Comparison of ENCODE assay signal across 10 mouse cellular contexts in genomic region chr11:43566696-43567095, GRCm38 (mm10). TPM values are rescaled to one million over a fixed set of nuclear protein-coding genes. Genes with fewer than 3 reads are reported as not detected.
DNase-seq lines count a peak whose midpoint lies in the region; ATAC-seq and TF ChIP-seq lines count a peak whose summit lies in the region.
"Had no signal": no experiment of that assay in that cellular context is flagged by ENCODE, and none has a peak within 500 bp of the region (broad histone marks: within the 10 kb centered on the region; RNA-seq: fewer than 3 reads in every experiment).

No protein-coding gene starts in this region.

- H3K27me3 ChIP-seq in forebrain, postnatal 0 days (ENCODE audit: insufficient read depth, low read length), result no peaks in the 10 kb centered on the region
- H3K27me3 ChIP-seq in forebrain, embryonic 15.5 days, result no peaks in the 10 kb centered on the region
- H3K27me3 ChIP-seq in embryonic facial prominence, embryonic 15.5 days, result no peaks in the 10 kb centered on the region
- no peaks in the 10 kb centered on the region for H3K27me3 ChIP-seq in midbrain, embryonic 10.5 days (ENCODE audit: low read depth, poor library complexity, severe bottlenecking)

- H3K36me3 ChIP-seq in forebrain, postnatal 0 days (ENCODE audit: insufficient read depth), result no peaks in the 10 kb centered on the region
- H3K36me3 ChIP-seq in forebrain, embryonic 15.5 days, result no peaks in the 10 kb centered on the region
- H3K36me3 ChIP-seq in embryonic facial prominence, embryonic 15.5 days, result no peaks in the 10 kb centered on the region
- H3K36me3 ChIP-seq in midbrain, embryonic 10.5 days, result peaks cover 56% of the 10 kb centered on the region

- peak; percentile 27; the same call in 1 of the 2 replicates for ATAC-seq in forebrain, postnatal 0 days
- no peak for ATAC-seq in forebrain, embryonic 15.5 days (replicated peaks)
- ATAC-seq in embryonic facial prominence, embryonic 15.5 days (ENCODE audit: insufficient number of reproducible peaks, low FRiP score, low TSS enrichment, low read depth), result no peak

- WGBS in forebrain, postnatal 0 days, result 47% methylated on average over 5 of the region's 5 CpGs
- 58% methylated on average over 5 of the region's 5 CpGs for WGBS in forebrain, embryonic 15.5 days
- WGBS in embryonic facial prominence, embryonic 15.5 days, result 52% methylated on average over 5 of the region's 5 CpGs
- 72% methylated on average over 5 of the region's 5 CpGs for WGBS in midbrain, embryonic 10.5 days

- no peak overlapping the region for H3K4me3 ChIP-seq in forebrain, postnatal 0 days (ENCODE audit: low read depth, low read length)
- H3K4me3 ChIP-seq in forebrain, embryonic 15.5 days, result no peak overlapping the region
- no peak overlapping the region for H3K4me3 ChIP-seq in embryonic facial prominence, embryonic 15.5 days (replicated peaks)
- H3K4me3 ChIP-seq in midbrain, embryonic 10.5 days, result no peak overlapping the region

- TF ChIP-seq CTCF in forebrain, postnatal 0 days (IDR thresholded peaks at IDR 0.05; ENCODE audit: low read depth), result no peak

- H3K9ac ChIP-seq in forebrain, postnatal 0 days, result no peak overlapping the region
- H3K9ac ChIP-seq in forebrain, embryonic 15.5 days (replicated peaks), result no peak overlapping the region
- H3K9ac ChIP-seq in embryonic facial prominence, embryonic 15.5 days, result no peak overlapping the region

- H3K27ac ChIP-seq in forebrain, postnatal 0 days (ENCODE audit: low read depth, low read length), result 0 out of 2 replicates have a peak overlapping the region, but pooled peaks have one; percentile 15
- H3K27ac ChIP-seq in forebrain, embryonic 15.5 days (replicated peaks), result no peak overlapping the region
- peak overlapping the region; percentile 23; the same call in 1 of the 2 replicates for H3K27ac ChIP-seq in embryonic facial prominence, embryonic 15.5 days (replicated peaks)
- peak overlapping the region; percentile 80 for H3K27ac ChIP-seq in midbrain, embryonic 10.5 days (replicated peaks)

- H3K4me2 ChIP-seq in forebrain, postnatal 0 days (ENCODE audit: low read depth), result no peak overlapping the region
- no peak overlapping the region for H3K4me2 ChIP-seq in forebrain, embryonic 15.5 days (replicated peaks)
- no peak overlapping the region for H3K4me2 ChIP-seq in embryonic facial prominence, embryonic 15.5 days (replicated peaks)

- no peaks in the 10 kb centered on the region for H3K9me3 ChIP-seq in forebrain, postnatal 0 days (ENCODE audit: low read length)
- H3K9me3 ChIP-seq in forebrain, embryonic 15.5 days, result no peaks in the 10 kb centered on the region
- no peaks in the 10 kb centered on the region for H3K9me3 ChIP-seq in embryonic facial prominence, embryonic 15.5 days (replicated peaks)
- no peaks in the 10 kb centered on the region for H3K9me3 ChIP-seq in midbrain, embryonic 10.5 days (replicated peaks)

- peaks cover 11% of the 10 kb centered on the region; the same call in 1 of the 2 replicates for H3K4me1 ChIP-seq in forebrain, postnatal 0 days (ENCODE audit: insufficient read depth)
- H3K4me1 ChIP-seq in forebrain, embryonic 15.5 days, result peaks cover 28% of the 10 kb centered on the region
- peaks cover 33% of the 10 kb centered on the region for H3K4me1 ChIP-seq in embryonic facial prominence, embryonic 15.5 days
- peaks cover 85% of the 10 kb centered on the region for H3K4me1 ChIP-seq in midbrain, embryonic 10.5 days

- DNase-seq in forebrain, postnatal 0 days, result peak; percentile 21
- DNase-seq in layer of hippocampus, adult 11-12 months (ENCODE audit: low spot score), result peak; percentile 19
- DNase-seq in layer of hippocampus, adult 9-11 months, result no peak
- no peak for DNase-seq in midbrain, embryonic 10.5 days (ENCODE audit: low spot score)
- DNase-seq in testis, postnatal 10 days (ENCODE audit: low spot score), result no peak
- DNase-seq in ovary, postnatal 14 days (ENCODE audit: low spot score), result no peak
- DNase-seq: lung, adult 2 months had no signal

RNA-seq across cellular contexts. Expression of gene 4933415A04Rik, which starts 20.1 kb away (rescaled TPM):
- 0.76 and 1.5 TPM in 2 replicates for total RNA-seq in forebrain, postnatal 0 days (2014; rRNA removed)
- polyA plus RNA-seq in forebrain, postnatal 0 days (2015; fragmentation: Nextera tagmentation; extraction: Ambion mirVana), result 1.2 and 1.8 TPM in 2 replicates
- polyA plus RNA-seq in forebrain, embryonic 15.5 days (2015; fragmentation: Nextera tagmentation; extraction: Ambion mirVana), result 2.9 and 3.6 TPM in 2 replicates
- 2.8 and 3.4 TPM in 2 replicates for polyA plus RNA-seq in embryonic facial prominence, embryonic 15.5 days (2015; fragmentation: Nextera tagmentation; extraction: Ambion mirVana)
- 12.1 and 14.2 TPM in 2 replicates for polyA plus RNA-seq in midbrain, embryonic 10.5 days (2016; fragmentation: Nextera tagmentation; extraction: Ambion mirVana)

RNA-seq across cellular contexts. Expression of gene Fabp6, which starts 34.6 kb away (rescaled TPM):
- not detected in 2 replicates for total RNA-seq in forebrain, postnatal 0 days (2014; rRNA removed)
- polyA plus RNA-seq in forebrain, postnatal 0 days (2015; fragmentation: Nextera tagmentation; extraction: Ambion mirVana), result not detected in 2 replicates
- not detected in 2 replicates for polyA plus RNA-seq in forebrain, embryonic 15.5 days (2015; fragmentation: Nextera tagmentation; extraction: Ambion mirVana)
- polyA plus RNA-seq in embryonic facial prominence, embryonic 15.5 days (2015; fragmentation: Nextera tagmentation; extraction: Ambion mirVana), result 1.1 and 1.2 TPM in 2 replicates
- polyA plus RNA-seq in midbrain, embryonic 10.5 days (2016; fragmentation: Nextera tagmentation; extraction: Ambion mirVana), result not detected in 2 replicates
- total RNA-seq: left cerebral cortex, adult 18-20 months had no signal

RNA-seq across cellular contexts. Expression of gene Ccnjl, which starts 38.1 kb away (rescaled TPM):
- total RNA-seq in forebrain, postnatal 0 days (2014; rRNA removed), result 1.3 and 1.8 TPM in 2 replicates
- 2.3 and 4.5 TPM in 2 replicates for polyA plus RNA-seq in forebrain, postnatal 0 days (2015; fragmentation: Nextera tagmentation; extraction: Ambion mirVana)
- 11.7 and 13.5 TPM in 2 replicates for polyA plus RNA-seq in forebrain, embryonic 15.5 days (2015; fragmentation: Nextera tagmentation; extraction: Ambion mirVana)
- 10.9 and 12.0 TPM in 2 replicates for polyA plus RNA-seq in embryonic facial prominence, embryonic 15.5 days (2015; fragmentation: Nextera tagmentation; extraction: Ambion mirVana)
- polyA plus RNA-seq in midbrain, embryonic 10.5 days (2016; fragmentation: Nextera tagmentation; extraction: Ambion mirVana), result 40.3 and 41.3 TPM in 2 replicates

Comparison
In these comparisons a context has a peak if more than half of its experiments do, and no peak if none do; other contexts are left out.
1. DNase-seq: peak in forebrain, postnatal 0 days (single experiment) and layer of hippocampus, adult 11-12 months (single experiment); none in layer of hippocampus, adult 9-11 months (single experiment), midbrain, embryonic 10.5 days (single experiment), testis, postnatal 10 days (single experiment) and ovary, postnatal 14 days (single experiment).